Mouse (Mus musculus): ENCODE measurements at regions not wholly inside any gene's neighbourhood (a gene's known extent, or its start where the extent isn't known, plus 50 kb on each side); places are given as distances from the start of the nearest gene placed in this dataset.

- no peak overlapping the region for H3K4me3 ChIP-seq (ENCODE audit: low read depth, low read length)
- H3K4me2 ChIP-seq (ENCODE audit: low read depth), result no peak overlapping the region
- DNase-seq (ENCODE audit: low spot score) (no peak), ATAC-seq (ENCODE audit: insufficient read depth, low FRiP score, low TSS enrichment) (no peak)
- H3K9me3 ChIP-seq (ENCODE audit: control insufficient read depth, low read length), result no peaks in the 10 kb centered on the region
- 91% methylated on average over 4 of the region's 4 CpGs for WGBS
- H3K36me3 ChIP-seq (ENCODE audit: control insufficient read depth, insufficient read depth, low read length), result no peaks in the 10 kb centered on the region
- no peaks in the 10 kb centered on the region for H3K4me1 ChIP-seq (ENCODE audit: control insufficient read depth, insufficient read depth, low read length)
- no peaks in the 10 kb centered on the region for H3K27me3 ChIP-seq (ENCODE audit: control insufficient read depth, insufficient read depth, low read length)
- no peak overlapping the region for H3K27ac ChIP-seq (ENCODE audit: low read depth, low read length)
- no peak overlapping the region for H3K9ac ChIP-seq (ENCODE audit: low read length)
These were observed 227.8 kb downstream of the Hlx start for GRCm38 (mm10) chr1:184504663-184505062.

DNA sequence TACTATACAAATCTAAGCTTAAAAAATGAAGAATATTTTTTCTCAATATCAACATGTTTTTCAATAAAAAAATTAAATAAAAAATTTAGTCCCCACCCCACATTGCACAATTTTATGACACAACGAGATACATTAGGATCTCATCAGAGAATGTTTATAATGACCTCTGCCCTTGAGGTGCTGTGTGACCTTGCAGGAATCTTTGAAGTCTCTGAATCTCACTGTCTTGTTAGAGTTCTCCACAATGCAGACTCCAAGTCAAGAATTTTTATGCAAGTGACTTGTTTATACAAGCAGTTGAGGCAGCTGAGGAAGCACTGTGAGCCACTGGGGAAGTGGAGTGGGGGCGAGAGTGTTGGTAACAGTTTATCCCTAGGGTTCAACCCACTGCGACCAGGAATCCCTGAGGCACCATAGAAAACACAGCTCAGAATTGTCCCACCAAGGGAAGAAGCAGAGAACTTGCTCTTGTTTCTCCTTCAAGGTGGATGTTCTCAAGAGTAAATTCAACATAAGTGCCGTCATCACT lies 228.5 kb downstream of the Hlx start:
- no peak overlapping the region for H3K4me2 ChIP-seq (ENCODE audit: low read depth)
- H3K4me1 ChIP-seq (ENCODE audit: control insufficient read depth, insufficient read depth, low read length), result no peaks in the 10 kb centered on the region; the same call in 1 of the 2 replicates
- no peaks in the 10 kb centered on the region for H3K9me3 ChIP-seq (ENCODE audit: control insufficient read depth, low read length)
- WGBS, result 88% methylated on average over 4 of the region's 4 CpGs
- H3K4me3 ChIP-seq (ENCODE audit: low read depth, low read length), result no peak overlapping the region
- DNase-seq (ENCODE audit: low spot score) (no peak), ATAC-seq (ENCODE audit: insufficient read depth, low FRiP score, low TSS enrichment) (no peak)
- H3K27ac ChIP-seq (ENCODE audit: low read depth, low read length), result no peak overlapping the region
- no peak overlapping the region for H3K9ac ChIP-seq (ENCODE audit: low read length)
- H3K27me3 ChIP-seq (ENCODE audit: control insufficient read depth, insufficient read depth, low read length), result no peaks in the 10 kb centered on the region
- no peaks in the 10 kb centered on the region for H3K36me3 ChIP-seq (ENCODE audit: control insufficient read depth, insufficient read depth, low read length)

GRCm38 (mm10) chr1:184500702-184501101 lies 231.7 kb downstream of the Hlx start:
- WGBS, result 87% methylated on average over 5 of the region's 5 CpGs
- Histone ChIP-seq H3K4me3 (ENCODE audit: low read depth, low read length) (no peak overlapping the region), H3K4me1 (ENCODE audit: control insufficient read depth, insufficient read depth, low read length) (no peaks in the 10 kb centered on the region; the same call in 1 of the 2 replicates), H3K27ac (ENCODE audit: low read depth, low read length) (no peak overlapping the region), H3K9ac (ENCODE audit: low read length) (no peak overlapping the region), H3K4me2 (ENCODE audit: low read depth) (no peak overlapping the region), H3K9me3 (ENCODE audit: control insufficient read depth, low read length) (no peaks in the 10 kb centered on the region), H3K27me3 (ENCODE audit: control insufficient read depth, insufficient read depth, low read length) (no peaks in the 10 kb centered on the region), H3K36me3 (ENCODE audit: control insufficient read depth, insufficient read depth, low read length) (no peaks in the 10 kb centered on the region)
- ATAC-seq (ENCODE audit: insufficient read depth, low FRiP score, low TSS enrichment) (no peak), DNase-seq (ENCODE audit: low spot score) (no peak)

GRCm38 (mm10) chr1:184498909-184499525 lies 233.4 kb downstream of the Hlx start:
- Histone ChIP-seq H3K4me3 (ENCODE audit: low read depth, low read length) (no peak overlapping the region), H3K27me3 (ENCODE audit: control insufficient read depth, insufficient read depth, low read length) (no peaks in the 10 kb centered on the region), H3K4me2 (ENCODE audit: low read depth) (no peak overlapping the region), H3K27ac (ENCODE audit: low read depth, low read length) (no peak overlapping the region), H3K36me3 (ENCODE audit: control insufficient read depth, insufficient read depth, low read length) (no peaks in the 10 kb centered on the region), H3K9ac (ENCODE audit: low read length) (no peak overlapping the region), H3K4me1 (ENCODE audit: control insufficient read depth, insufficient read depth, low read length) (no peaks in the 10 kb centered on the region; the same call in 1 of the 2 replicates), H3K9me3 (ENCODE audit: control insufficient read depth, low read length) (no peaks in the 10 kb centered on the region)
- no peak for DNase-seq (ENCODE audit: low spot score)
- WGBS, result 80% methylated on average over 11 of the region's 11 CpGs
- ATAC-seq (ENCODE audit: insufficient read depth, low FRiP score, low TSS enrichment), result no peak

DNA sequence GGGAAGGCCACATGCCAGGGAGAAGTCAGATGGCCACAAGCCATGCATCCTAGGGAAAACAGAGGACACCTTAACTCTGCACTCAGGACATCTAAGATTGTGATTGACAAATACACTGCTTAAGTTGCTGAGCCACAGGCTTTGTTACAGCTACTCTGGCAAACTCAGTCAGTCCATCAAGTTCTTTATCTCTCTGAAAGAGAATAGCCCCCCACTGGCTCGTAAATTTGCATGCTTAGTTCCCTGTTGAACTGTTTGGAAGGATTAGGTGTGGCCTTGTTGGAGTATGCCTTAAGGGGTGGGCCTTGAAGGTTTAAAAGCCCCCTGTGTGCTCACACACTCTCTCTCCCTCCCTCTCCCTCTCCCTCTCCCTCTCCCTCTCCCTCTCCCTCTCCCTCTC lies 235.4 kb downstream of the Hlx start:
- DNase-seq (ENCODE audit: low spot score), result no peak

DNA sequence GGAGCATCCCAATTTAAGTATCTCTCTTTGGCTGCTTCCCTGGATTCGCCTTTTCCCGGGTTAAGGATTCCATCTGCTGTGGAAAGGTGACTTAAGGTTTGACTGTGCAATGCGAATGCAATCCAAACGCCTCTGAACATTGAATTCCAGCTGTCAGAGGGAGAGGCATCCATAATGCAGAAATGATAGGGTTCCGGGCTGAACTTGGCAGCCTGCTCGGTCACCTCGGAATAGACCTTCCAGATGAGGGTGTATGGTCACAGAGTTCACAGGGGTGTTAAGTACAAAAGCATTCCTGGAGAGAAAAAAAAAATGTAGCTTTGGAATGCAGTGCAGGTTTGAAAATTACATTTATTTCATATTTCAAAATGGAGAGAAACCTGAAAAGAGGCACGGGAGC lies 238.6 kb downstream of the Hlx start:
- no peak overlapping the region for H3K27ac ChIP-seq (ENCODE audit: low read depth, low read length)

More for the DNA sequence above, 235.4 kb downstream of the Hlx start:
- H3K9ac ChIP-seq (ENCODE audit: low read length), result no peak overlapping the region
- H3K4me2 ChIP-seq (ENCODE audit: low read depth), result no peak overlapping the region
- no peaks in the 10 kb centered on the region; the same call in 1 of the 2 replicates for H3K4me1 ChIP-seq (ENCODE audit: control insufficient read depth, insufficient read depth, low read length)
- no peaks in the 10 kb centered on the region for H3K27me3 ChIP-seq (ENCODE audit: control insufficient read depth, insufficient read depth, low read length)
- ATAC-seq (ENCODE audit: insufficient read depth, low FRiP score, low TSS enrichment), result no peak
- WGBS, result 32% methylated on average over 1 of the region's 1 CpGs
- no peak overlapping the region for H3K4me3 ChIP-seq (ENCODE audit: low read depth, low read length)
- no peaks in the 10 kb centered on the region for H3K36me3 ChIP-seq (ENCODE audit: control insufficient read depth, insufficient read depth, low read length)
- no peak overlapping the region for H3K27ac ChIP-seq (ENCODE audit: low read depth, low read length)
- H3K9me3 ChIP-seq (ENCODE audit: control insufficient read depth, low read length), result no peaks in the 10 kb centered on the region

GRCm38 (mm10) chr1:184492115-184492514 lies 240.3 kb downstream of the Hlx start:
- H3K4me3 ChIP-seq (ENCODE audit: low read depth, low read length), result no peak overlapping the region
- H3K4me1 ChIP-seq (ENCODE audit: control insufficient read depth, insufficient read depth, low read length), result peaks cover 3% of the 10 kb centered on the region; the same call in 1 of the 2 replicates
- no peak for ATAC-seq (ENCODE audit: insufficient read depth, low FRiP score, low TSS enrichment)
- no peak overlapping the region for H3K9ac ChIP-seq (ENCODE audit: low read length)
- H3K4me2 ChIP-seq (ENCODE audit: low read depth), result no peak overlapping the region
- no peak overlapping the region for H3K27ac ChIP-seq (ENCODE audit: low read depth, low read length)
- DNase-seq (ENCODE audit: low spot score), result no peak
- H3K27me3 ChIP-seq (ENCODE audit: control insufficient read depth, insufficient read depth, low read length), result no peaks in the 10 kb centered on the region
- H3K9me3 ChIP-seq (ENCODE audit: control insufficient read depth, low read length), result no peaks in the 10 kb centered on the region
- 93% methylated on average over 3 of the region's 3 CpGs for WGBS
- no peaks in the 10 kb centered on the region for H3K36me3 ChIP-seq (ENCODE audit: control insufficient read depth, insufficient read depth, low read length)

More for the DNA sequence above, 238.6 kb downstream of the Hlx start:
- DNase-seq (ENCODE audit: low spot score), result no peak
- H3K4me3 ChIP-seq (ENCODE audit: low read depth, low read length), result no peak overlapping the region
- WGBS, result 77% methylated on average over 8 of the region's 8 CpGs
- H3K9me3 ChIP-seq (ENCODE audit: control insufficient read depth, low read length), result no peaks in the 10 kb centered on the region
- H3K4me2 ChIP-seq (ENCODE audit: low read depth), result no peak overlapping the region
- no peak for ATAC-seq (ENCODE audit: insufficient read depth, low FRiP score, low TSS enrichment)
- no peaks in the 10 kb centered on the region for H3K36me3 ChIP-seq (ENCODE audit: control insufficient read depth, insufficient read depth, low read length)
- no peak overlapping the region for H3K9ac ChIP-seq (ENCODE audit: low read length)
- H3K27me3 ChIP-seq (ENCODE audit: control insufficient read depth, insufficient read depth, low read length), result no peaks in the 10 kb centered on the region
- no peaks in the 10 kb centered on the region for H3K4me1 ChIP-seq (ENCODE audit: control insufficient read depth, insufficient read depth, low read length)

- WGBS, result 86% methylated on average over 4 of the region's 4 CpGs
- H3K27me3 ChIP-seq (ENCODE audit: control insufficient read depth, insufficient read depth, low read length), result no peaks in the 10 kb centered on the region
- H3K9me3 ChIP-seq (ENCODE audit: control insufficient read depth, low read length), result no peaks in the 10 kb centered on the region
- no peak overlapping the region for H3K27ac ChIP-seq (ENCODE audit: low read depth, low read length)
- no peaks in the 10 kb centered on the region for H3K36me3 ChIP-seq (ENCODE audit: control insufficient read depth, insufficient read depth, low read length)
- no peak overlapping the region for H3K4me2 ChIP-seq (ENCODE audit: low read depth)
- ATAC-seq (ENCODE audit: insufficient read depth, low FRiP score, low TSS enrichment), result no peak
- H3K9ac ChIP-seq (ENCODE audit: low read length), result no peak overlapping the region
- peaks cover 3% of the 10 kb centered on the region; the same call in 1 of the 2 replicates for H3K4me1 ChIP-seq (ENCODE audit: control insufficient read depth, insufficient read depth, low read length)
- no peak for DNase-seq (ENCODE audit: low spot score)
- no peak overlapping the region for H3K4me3 ChIP-seq (ENCODE audit: low read depth, low read length)
These were observed 241.2 kb downstream of the Hlx start for GRCm38 (mm10) chr1:184491252-184491651.

- peak; percentile 85 for ATAC-seq (ENCODE audit: insufficient read depth, low FRiP score, low TSS enrichment)
- no peaks in the 10 kb centered on the region for H3K36me3 ChIP-seq (ENCODE audit: control insufficient read depth, insufficient read depth, low read length)
- peak; percentile 58 for DNase-seq (ENCODE audit: low spot score)
- no peaks in the 10 kb centered on the region for H3K9me3 ChIP-seq (ENCODE audit: control insufficient read depth, low read length)
- no peak overlapping the region for H3K27ac ChIP-seq (ENCODE audit: low read depth, low read length)
- no peak overlapping the region for H3K4me2 ChIP-seq (ENCODE audit: low read depth)
- peaks cover 3% of the 10 kb centered on the region; the same call in 1 of the 2 replicates for H3K4me1 ChIP-seq (ENCODE audit: control insufficient read depth, insufficient read depth, low read length)
- 0 out of 2 replicates have a peak, but pooled peaks cover 7% of the 10 kb centered on the region for H3K27me3 ChIP-seq (ENCODE audit: control insufficient read depth, insufficient read depth, low read length)
- H3K4me3 ChIP-seq (ENCODE audit: low read depth, low read length), result no peak overlapping the region
- WGBS, result 12% methylated on average over 6 of the region's 6 CpGs
- H3K9ac ChIP-seq (ENCODE audit: low read length), result no peak overlapping the region
These were observed 245.0 kb downstream of the Hlx start for GRCm38 (mm10) chr1:184487409-184487808.
